ENCODE assay signal across 18 mouse cellular contexts in genomic region chr7:120671271-120671670, GRCm38 (mm10). TPM values are rescaled to one million over a fixed set of nuclear protein-coding genes. Genes with fewer than 3 reads are reported as not detected.
"Had no signal": no experiment of that assay in that cellular context is flagged by ENCODE, and none has a peak within 500 bp of the region (broad histone marks: within the 10 kb centered on the region; RNA-seq: fewer than 3 reads in every experiment).

No protein-coding gene starts in this region.

- H3K4me3 ChIP-seq: limb, embryonic 15.5 days; liver, embryonic 12.5 days; midbrain, embryonic 10.5 days; neural tube, embryonic 12.5 days; stomach, embryonic 15.5 days had no signal

- H3K9ac ChIP-seq: limb, embryonic 15.5 days; liver, embryonic 12.5 days; lung, embryonic 14.5 days; neural tube, embryonic 12.5 days; stomach, embryonic 15.5 days had no signal

- H3K36me3 ChIP-seq: liver, embryonic 12.5 days; midbrain, embryonic 10.5 days; neural tube, embryonic 12.5 days; stomach, embryonic 15.5 days had no signal

- ATAC-seq: inflammation-experienced regulatory T-cells, adult 6 months; liver, embryonic 12.5 days had no signal

- H3K9me3 ChIP-seq: limb, embryonic 15.5 days; liver, embryonic 12.5 days; midbrain, embryonic 10.5 days; neural tube, embryonic 12.5 days; stomach, embryonic 15.5 days had no signal

- H3K4me1 ChIP-seq: neural tube, embryonic 12.5 days had no signal

- DNase-seq: layer of hippocampus, adult 9-11 months; layer of hippocampus, postnatal 36 days; lung, embryonic 14.5 days; lung, postnatal 10 days; lung, postnatal 4 days; midbrain, embryonic 14.5 days; right cerebral cortex, postnatal 14 days; thymus, adult 2 months; thymus, postnatal 25 days had no signal

- H3K27ac ChIP-seq: limb, embryonic 15.5 days; liver, embryonic 12.5 days; midbrain, embryonic 10.5 days; neural tube, embryonic 12.5 days; stomach, embryonic 15.5 days had no signal

- H3K27me3 ChIP-seq: limb, embryonic 15.5 days; liver, embryonic 12.5 days; neural tube, embryonic 12.5 days; stomach, embryonic 15.5 days had no signal

- H3K4me2 ChIP-seq: limb, embryonic 15.5 days; liver, embryonic 12.5 days; lung, embryonic 14.5 days; neural tube, embryonic 12.5 days; stomach, embryonic 15.5 days had no signal

RNA-seq across cellular contexts. Expression of gene Pdzd9, which starts 1.1 kb away (rescaled TPM):
- total RNA-seq: layer of hippocampus, postnatal 36 days; left cerebral cortex, postnatal 25 days; megakaryocyte, adult 5-6 weeks had no signal
- polyA plus RNA-seq: spleen, adult 2 months; thymus, adult 2 months had no signal
